Mouse (Mus musculus): ENCODE measurements around the gene Pard3b. TPM values are rescaled to one million over a fixed set of nuclear protein-coding genes. Genes with fewer than 3 reads are reported as not detected.

Gene Pard3b
- polyA plus RNA-seq, 1 experiment from 2014 or later = 21.4 TPM

GRCm38 (mm10) chr1:61685921-61686320 is 47.3 kb downstream of the Pard3b start:
- DNase-seq (ENCODE audit: low spot score) (no peak), ATAC-seq (replicated peaks; ENCODE audit: low FRiP score, low read depth) (no peak)
- no peak for TF ChIP-seq CTCF (IDR thresholded peaks at IDR 0.05; ENCODE audit: low read depth)
- H3K4me1 ChIP-seq (replicated peaks; ENCODE audit: insufficient read depth, low read length) = no peaks in the 10 kb centered on the region
- H3K36me3 ChIP-seq (ENCODE audit: insufficient read depth, low read length) = no peaks in the 10 kb centered on the region
- H3K4me2 ChIP-seq (ENCODE audit: low read length) = no peak overlapping the region
- H3K4me3 ChIP-seq (replicated peaks; ENCODE audit: low read depth, low read length) = no peak overlapping the region
- no peak overlapping the region for H3K27ac ChIP-seq
- 93% methylated on average over 1 of the region's 1 CpGs for WGBS
- H3K27me3 ChIP-seq (ENCODE audit: insufficient read depth, low read length) = no peaks in the 10 kb centered on the region
- H3K9ac ChIP-seq (ENCODE audit: low read depth, low read length) = no peak overlapping the region
- H3K9me3 ChIP-seq (replicated peaks; ENCODE audit: low read length) = no peaks in the 10 kb centered on the region

GRCm38 (mm10) chr1:61688301-61688700 is 49.7 kb downstream of the Pard3b start:
- no peak overlapping the region for H3K27ac ChIP-seq
- H3K4me1 ChIP-seq (replicated peaks; ENCODE audit: insufficient read depth, low read length) = no peaks in the 10 kb centered on the region
- no peaks in the 10 kb centered on the region for H3K9me3 ChIP-seq (replicated peaks; ENCODE audit: low read length)
- ATAC-seq (replicated peaks; ENCODE audit: low FRiP score, low read depth) (no peak), DNase-seq (ENCODE audit: low spot score) (no peak)
- no peak overlapping the region for H3K4me2 ChIP-seq (ENCODE audit: low read length)
- no peaks in the 10 kb centered on the region for H3K36me3 ChIP-seq (ENCODE audit: insufficient read depth, low read length)
- no peaks in the 10 kb centered on the region for H3K27me3 ChIP-seq (ENCODE audit: insufficient read depth, low read length)
- no peak overlapping the region for H3K9ac ChIP-seq (ENCODE audit: low read depth, low read length)
- whole genome bisulfite sequencing = 76% methylated on average over 3 of the region's 3 CpGs
- no peak for TF ChIP-seq CTCF (IDR thresholded peaks at IDR 0.05; ENCODE audit: low read depth)
- no peak overlapping the region for H3K4me3 ChIP-seq (replicated peaks; ENCODE audit: low read depth, low read length)

- WGBS = 65% methylated on average over 10 of the region's 10 CpGs
- ATAC-seq (replicated peaks; ENCODE audit: low FRiP score, low read depth) (no peak), DNase-seq (ENCODE audit: low spot score) (no peak)
- H3K4me2 ChIP-seq (ENCODE audit: low read length) = no peak overlapping the region
- no peak overlapping the region for H3K4me3 ChIP-seq (replicated peaks; ENCODE audit: low read depth, low read length)
- H3K27ac ChIP-seq = no peak overlapping the region
- no peaks in the 10 kb centered on the region for H3K36me3 ChIP-seq (ENCODE audit: insufficient read depth, low read length)
- no peaks in the 10 kb centered on the region for H3K27me3 ChIP-seq (ENCODE audit: insufficient read depth, low read length)
- no peaks in the 10 kb centered on the region for H3K9me3 ChIP-seq (replicated peaks; ENCODE audit: low read length)
- H3K4me1 ChIP-seq (replicated peaks; ENCODE audit: insufficient read depth, low read length) = no peaks in the 10 kb centered on the region
- TF ChIP-seq CTCF (IDR thresholded peaks at IDR 0.05; ENCODE audit: low read depth) = no peak
- no peak overlapping the region for H3K9ac ChIP-seq (ENCODE audit: low read depth, low read length)
These were observed 60.0 kb downstream of the Pard3b start for GRCm38 (mm10) chr1:61698462-61699218.

GRCm38 (mm10) chr1:61709812-61710211 is 71.2 kb downstream of the Pard3b start:
- no peak overlapping the region for H3K4me2 ChIP-seq (ENCODE audit: low read length)
- TF ChIP-seq CTCF (IDR thresholded peaks at IDR 0.05; ENCODE audit: low read depth) = no peak
- H3K9ac ChIP-seq (ENCODE audit: low read depth, low read length) = no peak overlapping the region
- H3K4me3 ChIP-seq (replicated peaks; ENCODE audit: low read depth, low read length) = no peak overlapping the region
- DNase-seq (ENCODE audit: low spot score) (no peak), ATAC-seq (replicated peaks; ENCODE audit: low FRiP score, low read depth) (no peak)
- no peaks in the 10 kb centered on the region for H3K4me1 ChIP-seq (replicated peaks; ENCODE audit: insufficient read depth, low read length)
- 92% methylated on average over 1 of the region's 1 CpGs for WGBS
- no peak overlapping the region for H3K27ac ChIP-seq
- no peaks in the 10 kb centered on the region for H3K36me3 ChIP-seq (ENCODE audit: insufficient read depth, low read length)
- no peaks in the 10 kb centered on the region for H3K27me3 ChIP-seq (ENCODE audit: insufficient read depth, low read length)
- H3K9me3 ChIP-seq (replicated peaks; ENCODE audit: low read length) = no peaks in the 10 kb centered on the region

GRCm38 (mm10) chr1:61711523-61711922 is 72.9 kb downstream of the Pard3b start:
- Histone ChIP-seq H3K4me1 (replicated peaks; ENCODE audit: insufficient read depth, low read length) (no peaks in the 10 kb centered on the region), H3K4me2 (ENCODE audit: low read length) (no peak overlapping the region), H3K36me3 (ENCODE audit: insufficient read depth, low read length) (no peaks in the 10 kb centered on the region), H3K9me3 (replicated peaks; ENCODE audit: low read length) (no peaks in the 10 kb centered on the region), H3K4me3 (replicated peaks; ENCODE audit: low read depth, low read length) (no peak overlapping the region), H3K27ac (no peak overlapping the region), H3K27me3 (ENCODE audit: insufficient read depth, low read length) (no peaks in the 10 kb centered on the region), H3K9ac (ENCODE audit: low read depth, low read length) (no peak overlapping the region)
- DNase-seq (ENCODE audit: low spot score) = no peak
- no peak for TF ChIP-seq CTCF (IDR thresholded peaks at IDR 0.05; ENCODE audit: low read depth)
- ATAC-seq (replicated peaks; ENCODE audit: low FRiP score, low read depth) = no peak

- Histone ChIP-seq H3K9me3 (replicated peaks; ENCODE audit: low read length) (no peaks in the 10 kb centered on the region), H3K9ac (ENCODE audit: low read depth, low read length) (no peak overlapping the region), H3K4me1 (replicated peaks; ENCODE audit: insufficient read depth, low read length) (no peaks in the 10 kb centered on the region), H3K4me2 (ENCODE audit: low read length) (no peak overlapping the region), H3K27ac (no peak overlapping the region), H3K27me3 (ENCODE audit: insufficient read depth, low read length) (no peaks in the 10 kb centered on the region), H3K4me3 (replicated peaks; ENCODE audit: low read depth, low read length) (no peak overlapping the region), H3K36me3 (ENCODE audit: insufficient read depth, low read length) (no peaks in the 10 kb centered on the region)
- no peak for ATAC-seq (replicated peaks; ENCODE audit: low FRiP score, low read depth)
- WGBS = 60% methylated on average over 4 of the region's 4 CpGs
- no peak for TF ChIP-seq CTCF (IDR thresholded peaks at IDR 0.05; ENCODE audit: low read depth)
- no peak for DNase-seq (ENCODE audit: low spot score)
These were observed 91.0 kb downstream of the Pard3b start for GRCm38 (mm10) chr1:61729654-61730053.

GRCm38 (mm10) chr1:61736550-61736949 is 97.9 kb downstream of the Pard3b start:
- Histone ChIP-seq H3K4me3 (replicated peaks; ENCODE audit: low read depth, low read length) (no peak overlapping the region), H3K27me3 (ENCODE audit: insufficient read depth, low read length) (no peaks in the 10 kb centered on the region), H3K36me3 (ENCODE audit: insufficient read depth, low read length) (no peaks in the 10 kb centered on the region), H3K9me3 (replicated peaks; ENCODE audit: low read length) (no peaks in the 10 kb centered on the region), H3K9ac (ENCODE audit: low read depth, low read length) (no peak overlapping the region), H3K4me1 (replicated peaks; ENCODE audit: insufficient read depth, low read length) (no peaks in the 10 kb centered on the region), H3K4me2 (ENCODE audit: low read length) (no peak overlapping the region), H3K27ac (no peak overlapping the region)
- DNase-seq (ENCODE audit: low spot score) (no peak), ATAC-seq (replicated peaks; ENCODE audit: low FRiP score, low read depth) (no peak)
- TF ChIP-seq CTCF (IDR thresholded peaks at IDR 0.05; ENCODE audit: low read depth) = no peak
- 65% methylated on average over 1 of the region's 1 CpGs for WGBS
